Mouse (Mus musculus): ENCODE measurements at regions not wholly inside any gene's neighbourhood (a gene's known extent, or its start where the extent isn't known, plus 50 kb on each side); places are given as distances from the start of the nearest gene placed in this dataset.
"Not testable (repeated sequence)": the region's sequence is repeated elsewhere in the genome, so short reads cannot be mapped to it uniquely, and the experiment has no call there.

- H3K4me3 ChIP-seq (replicated peaks; ENCODE audit: low read length): no peak overlapping the region
- no peaks in the 10 kb centered on the region for H3K27me3 ChIP-seq (replicated peaks; ENCODE audit: control insufficient read depth, insufficient read depth, low read length)
- no peaks in the 10 kb centered on the region for H3K9me3 ChIP-seq (ENCODE audit: control insufficient read depth, low read length)
- H3K9ac ChIP-seq (replicated peaks; ENCODE audit: low read depth, low read length): no peak overlapping the region
- H3K4me1 ChIP-seq (replicated peaks; ENCODE audit: control insufficient read depth, insufficient read depth, low read length): no peaks in the 10 kb centered on the region
- H3K36me3 ChIP-seq (ENCODE audit: control insufficient read depth, insufficient read depth): no peaks in the 10 kb centered on the region
- ATAC-seq: no peak
- H3K27ac ChIP-seq (ENCODE audit: low read length): no peak overlapping the region
- H3K4me2 ChIP-seq (ENCODE audit: low read length): no peak overlapping the region
- WGBS: 45% methylated on average over 4 of the region's 4 CpGs
Measured at GRCm38 (mm10) chr19:59516957-59517356, 58.8 kb downstream of the Emx2 start.

GRCm38 (mm10) chr19:59519156-59519555 lies 61.0 kb downstream of the Emx2 start:
- ATAC-seq: no peak
- peaks cover 7% of the 10 kb centered on the region for H3K4me1 ChIP-seq (replicated peaks; ENCODE audit: control insufficient read depth, insufficient read depth, low read length)
- no peak overlapping the region for H3K27ac ChIP-seq (ENCODE audit: low read length)
- no peaks in the 10 kb centered on the region for H3K27me3 ChIP-seq (replicated peaks; ENCODE audit: control insufficient read depth, insufficient read depth, low read length)
- H3K9me3 ChIP-seq (ENCODE audit: control insufficient read depth, low read length): no peaks in the 10 kb centered on the region
- H3K4me3 ChIP-seq (replicated peaks; ENCODE audit: low read length): no peak overlapping the region
- H3K4me2 ChIP-seq (ENCODE audit: low read length): no peak overlapping the region
- H3K36me3 ChIP-seq (ENCODE audit: control insufficient read depth, insufficient read depth): no peaks in the 10 kb centered on the region
- WGBS: 88% methylated on average over 3 of the region's 3 CpGs
- H3K9ac ChIP-seq (replicated peaks; ENCODE audit: low read depth, low read length): no peak overlapping the region

GRCm38 (mm10) chr19:59522176-59522575 lies 64.0 kb downstream of the Emx2 start:
- Histone ChIP-seq H3K4me3 (replicated peaks; ENCODE audit: low read length) (no peak overlapping the region), H3K9ac (replicated peaks; ENCODE audit: low read depth, low read length) (no peak overlapping the region), H3K4me1 (replicated peaks; ENCODE audit: control insufficient read depth, insufficient read depth, low read length) (peaks cover 7% of the 10 kb centered on the region), H3K27ac (ENCODE audit: low read length) (no peak overlapping the region), H3K4me2 (ENCODE audit: low read length) (no peak overlapping the region), H3K9me3 (ENCODE audit: control insufficient read depth, low read length) (0 out of 2 replicates have a peak, but pooled peaks cover under 1% of the 10 kb centered on the region), H3K36me3 (ENCODE audit: control insufficient read depth, insufficient read depth) (no peaks in the 10 kb centered on the region), H3K27me3 (replicated peaks; ENCODE audit: control insufficient read depth, insufficient read depth, low read length) (no peaks in the 10 kb centered on the region)
- ATAC-seq: no peak
- WGBS: 81% methylated on average over 11 of the region's 11 CpGs

- peaks cover 7% of the 10 kb centered on the region for H3K4me1 ChIP-seq (replicated peaks; ENCODE audit: control insufficient read depth, insufficient read depth, low read length)
- 0 out of 2 replicates have a peak, but pooled peaks cover 2% of the 10 kb centered on the region for H3K9me3 ChIP-seq (ENCODE audit: control insufficient read depth, low read length)
- H3K4me3 ChIP-seq (replicated peaks; ENCODE audit: low read length): no peak overlapping the region
- H3K9ac ChIP-seq (replicated peaks; ENCODE audit: low read depth, low read length): no peak overlapping the region
- no peak for ATAC-seq
- H3K27me3 ChIP-seq (replicated peaks; ENCODE audit: control insufficient read depth, insufficient read depth, low read length): no peaks in the 10 kb centered on the region
- no peaks in the 10 kb centered on the region for H3K36me3 ChIP-seq (ENCODE audit: control insufficient read depth, insufficient read depth)
- WGBS: 24% methylated on average over 10 of the region's 10 CpGs
- H3K4me2 ChIP-seq (ENCODE audit: low read length): peak overlapping the region; percentile 5; the same call in 1 of the 2 replicates
- H3K27ac ChIP-seq (ENCODE audit: low read length): no peak overlapping the region
Measured at GRCm38 (mm10) chr19:59523356-59523755, 65.2 kb downstream of the Emx2 start.

- ATAC-seq: no peak
- Histone ChIP-seq H3K27me3 (replicated peaks; ENCODE audit: control insufficient read depth, insufficient read depth, low read length) (no peaks in the 10 kb centered on the region), H3K4me2 (ENCODE audit: low read length) (no peak overlapping the region), H3K27ac (ENCODE audit: low read length) (no peak overlapping the region), H3K9ac (replicated peaks; ENCODE audit: low read depth, low read length) (no peak overlapping the region), H3K4me1 (replicated peaks; ENCODE audit: control insufficient read depth, insufficient read depth, low read length) (no peaks in the 10 kb centered on the region), H3K4me3 (replicated peaks; ENCODE audit: low read length) (no peak overlapping the region), H3K36me3 (ENCODE audit: control insufficient read depth, insufficient read depth) (no peaks in the 10 kb centered on the region), H3K9me3 (ENCODE audit: control insufficient read depth, low read length) (no peaks in the 10 kb centered on the region)
- 79% methylated on average over 4 of the region's 4 CpGs for WGBS
Measured at GRCm38 (mm10) chr19:59564101-59564500, 105.9 kb downstream of the Emx2 start.

- H3K4me1 ChIP-seq (replicated peaks; ENCODE audit: control insufficient read depth, insufficient read depth, low read length): no peaks in the 10 kb centered on the region
- H3K9me3 ChIP-seq (ENCODE audit: control insufficient read depth, low read length): no peaks in the 10 kb centered on the region
- H3K36me3 ChIP-seq (ENCODE audit: control insufficient read depth, insufficient read depth): no peaks in the 10 kb centered on the region
- no peak overlapping the region for H3K27ac ChIP-seq (ENCODE audit: low read length)
- no peaks in the 10 kb centered on the region for H3K27me3 ChIP-seq (replicated peaks; ENCODE audit: control insufficient read depth, insufficient read depth, low read length)
- H3K4me2 ChIP-seq (ENCODE audit: low read length): no peak overlapping the region
- H3K9ac ChIP-seq (replicated peaks; ENCODE audit: low read depth, low read length): no peak overlapping the region
- no peak overlapping the region for H3K4me3 ChIP-seq (replicated peaks; ENCODE audit: low read length)
- no peak for ATAC-seq
Measured at GRCm38 (mm10) chr19:59568907-59569306, 110.7 kb downstream of the Emx2 start.

GRCm38 (mm10) chr19:59569590-59569989 lies 111.4 kb downstream of the Emx2 start:
- not testable (repeated sequence) for H3K4me1 ChIP-seq (replicated peaks; ENCODE audit: control insufficient read depth, insufficient read depth, low read length); H3K9me3 ChIP-seq (ENCODE audit: control insufficient read depth, low read length); H3K4me3 ChIP-seq (replicated peaks; ENCODE audit: low read length); H3K36me3 ChIP-seq (ENCODE audit: control insufficient read depth, insufficient read depth); H3K9ac ChIP-seq (replicated peaks; ENCODE audit: low read depth, low read length); ATAC-seq; H3K27ac ChIP-seq (ENCODE audit: low read length); H3K27me3 ChIP-seq (replicated peaks; ENCODE audit: control insufficient read depth, insufficient read depth, low read length); H3K4me2 ChIP-seq (ENCODE audit: low read length)
- 92% methylated on average over 2 of the region's 2 CpGs for WGBS

DNA sequence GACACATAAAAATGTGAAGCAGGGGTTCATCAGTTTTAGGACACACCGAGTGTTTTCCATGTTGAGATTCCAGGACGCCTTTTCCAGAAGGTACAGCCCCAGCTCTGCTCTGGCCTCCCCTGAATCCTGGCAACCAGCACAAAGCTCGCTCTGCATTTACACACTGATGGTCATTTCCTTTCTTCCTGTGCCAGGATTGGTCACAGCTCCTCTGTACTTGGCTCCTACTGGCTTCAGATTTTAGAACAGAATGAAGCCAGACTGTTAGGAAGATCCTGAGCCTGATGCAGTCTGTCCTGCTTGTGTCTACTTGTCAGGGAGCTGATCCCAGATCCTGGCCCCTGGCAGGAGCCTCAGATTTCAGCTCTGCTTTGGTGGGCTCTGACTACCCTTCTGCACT lies 116.2 kb downstream of the Emx2 start:
- no peak overlapping the region for H3K9ac ChIP-seq (replicated peaks; ENCODE audit: low read depth, low read length)
- H3K9me3 ChIP-seq (ENCODE audit: control insufficient read depth, low read length): no peaks in the 10 kb centered on the region
- no peaks in the 10 kb centered on the region for H3K36me3 ChIP-seq (ENCODE audit: control insufficient read depth, insufficient read depth)
- WGBS: 58% methylated on average over 3 of the region's 3 CpGs
- no peaks in the 10 kb centered on the region for H3K4me1 ChIP-seq (replicated peaks; ENCODE audit: control insufficient read depth, insufficient read depth, low read length)
- H3K4me3 ChIP-seq (replicated peaks; ENCODE audit: low read length): no peak overlapping the region
- no peak overlapping the region for H3K4me2 ChIP-seq (ENCODE audit: low read length)
- H3K27me3 ChIP-seq (replicated peaks; ENCODE audit: control insufficient read depth, insufficient read depth, low read length): no peaks in the 10 kb centered on the region
- no peak for ATAC-seq
- no peak overlapping the region for H3K27ac ChIP-seq (ENCODE audit: low read length)

GRCm38 (mm10) chr19:59577886-59578285 lies 119.7 kb downstream of the Emx2 start:
- Histone ChIP-seq H3K4me1 (replicated peaks; ENCODE audit: control insufficient read depth, insufficient read depth, low read length) (no peaks in the 10 kb centered on the region), H3K4me2 (ENCODE audit: low read length) (no peak overlapping the region), H3K36me3 (ENCODE audit: control insufficient read depth, insufficient read depth) (no peaks in the 10 kb centered on the region), H3K9ac (replicated peaks; ENCODE audit: low read depth, low read length) (no peak overlapping the region), H3K27me3 (replicated peaks; ENCODE audit: control insufficient read depth, insufficient read depth, low read length) (no peaks in the 10 kb centered on the region), H3K27ac (ENCODE audit: low read length) (no peak overlapping the region), H3K9me3 (ENCODE audit: control insufficient read depth, low read length) (no peaks in the 10 kb centered on the region), H3K4me3 (replicated peaks; ENCODE audit: low read length) (no peak overlapping the region)
- 71% methylated on average over 9 of the region's 9 CpGs for WGBS
- no peak for ATAC-seq

DNA sequence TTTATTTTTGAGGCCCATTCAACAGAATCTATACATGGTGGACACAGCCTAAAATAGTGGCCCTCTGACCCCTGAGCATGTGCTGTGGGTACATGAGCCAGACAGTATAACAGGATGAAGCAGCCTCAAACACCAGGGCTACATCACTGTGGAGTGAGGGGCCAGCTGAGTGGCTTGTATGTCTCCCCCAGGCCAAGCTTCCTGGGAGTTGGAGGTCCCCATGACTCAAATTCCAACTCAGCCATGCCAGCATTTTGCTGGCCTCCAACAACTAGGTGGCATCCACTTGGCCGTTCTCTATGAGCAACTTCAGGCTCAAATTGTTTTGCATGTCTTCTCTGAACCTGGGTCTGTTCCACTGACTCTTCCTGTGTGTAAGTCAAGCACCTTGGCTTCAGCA lies 121.5 kb downstream of the Emx2 start:
- Histone ChIP-seq H3K9ac (replicated peaks; ENCODE audit: low read depth, low read length) (no peak overlapping the region), H3K9me3 (ENCODE audit: control insufficient read depth, low read length) (no peaks in the 10 kb centered on the region), H3K4me1 (replicated peaks; ENCODE audit: control insufficient read depth, insufficient read depth, low read length) (no peaks in the 10 kb centered on the region), H3K27ac (ENCODE audit: low read length) (no peak overlapping the region), H3K4me2 (ENCODE audit: low read length) (no peak overlapping the region), H3K27me3 (replicated peaks; ENCODE audit: control insufficient read depth, insufficient read depth, low read length) (no peaks in the 10 kb centered on the region), H3K4me3 (replicated peaks; ENCODE audit: low read length) (no peak overlapping the region), H3K36me3 (ENCODE audit: control insufficient read depth, insufficient read depth) (no peaks in the 10 kb centered on the region)
- WGBS: 95% methylated on average over 1 of the region's 1 CpGs
- no peak for ATAC-seq
